In genomic region chr6:113810667-113811066, GRCm38 (mm10) we compare ENCODE assay signal across 15 mouse cellular contexts.
DNase-seq lines count a peak whose midpoint lies in the region; ATAC-seq lines count a peak whose summit lies in the region.
"Had no signal": no experiment of that assay in that cellular context is flagged by ENCODE, and none has a peak within 500 bp of the region (broad histone marks: within the 10 kb centered on the region; RNA-seq: fewer than 3 reads in every experiment).

No protein-coding gene starts in this region.

- DNase-seq in frontal cortex, postnatal 25 days (ENCODE audit: low spot score in 2 of 2): no peak
- peak; percentile 60 for DNase-seq in right cerebral cortex, adult 18-20 months
- DNase-seq in right cerebral cortex, postnatal 4 days: no peak
- DNase-seq in cerebellum, postnatal 25 days: peak; percentile 52 to 68
- DNase-seq in right cerebral cortex, postnatal 14 days: peak; percentile 42
- DNase-seq in gastrocnemius, postnatal 4 days (ENCODE audit: low spot score in 2 of 2): no peak
- no peak for DNase-seq in thymus, postnatal 4 days
- DNase-seq: adrenal gland, postnatal 10 days; heart, adult 11 months; kidney, adult 9 months; kidney, postnatal 36 days; lung, adult 2 months; lung, postnatal 36 days; spleen, adult 18-20 months had no signal

- ATAC-seq in frontal cortex, adult (ENCODE audit: low TSS enrichment): peak; percentile 64

Comparison
In these comparisons a context has a peak if more than half of its experiments do, and no peak if none do; other contexts are left out.
1. DNase-seq: peak in right cerebral cortex, adult 18-20 months (single experiment), cerebellum, postnatal 25 days (2 of 2) and right cerebral cortex, postnatal 14 days (single experiment); none in frontal cortex, postnatal 25 days (0 of 2), right cerebral cortex, postnatal 4 days (single experiment), gastrocnemius, postnatal 4 days (0 of 2) and thymus, postnatal 4 days (single experiment).